Mouse (Mus musculus): ENCODE data around the gene Ndufs3. TPM values are rescaled to one million over a fixed set of nuclear protein-coding genes. Genes with fewer than 3 reads are reported as not detected.

The Ndufs3 gene
- total RNA-seq (2022), result 100 to 1,000 TPM; 308 to 467 (median 370) TPM

DNA sequence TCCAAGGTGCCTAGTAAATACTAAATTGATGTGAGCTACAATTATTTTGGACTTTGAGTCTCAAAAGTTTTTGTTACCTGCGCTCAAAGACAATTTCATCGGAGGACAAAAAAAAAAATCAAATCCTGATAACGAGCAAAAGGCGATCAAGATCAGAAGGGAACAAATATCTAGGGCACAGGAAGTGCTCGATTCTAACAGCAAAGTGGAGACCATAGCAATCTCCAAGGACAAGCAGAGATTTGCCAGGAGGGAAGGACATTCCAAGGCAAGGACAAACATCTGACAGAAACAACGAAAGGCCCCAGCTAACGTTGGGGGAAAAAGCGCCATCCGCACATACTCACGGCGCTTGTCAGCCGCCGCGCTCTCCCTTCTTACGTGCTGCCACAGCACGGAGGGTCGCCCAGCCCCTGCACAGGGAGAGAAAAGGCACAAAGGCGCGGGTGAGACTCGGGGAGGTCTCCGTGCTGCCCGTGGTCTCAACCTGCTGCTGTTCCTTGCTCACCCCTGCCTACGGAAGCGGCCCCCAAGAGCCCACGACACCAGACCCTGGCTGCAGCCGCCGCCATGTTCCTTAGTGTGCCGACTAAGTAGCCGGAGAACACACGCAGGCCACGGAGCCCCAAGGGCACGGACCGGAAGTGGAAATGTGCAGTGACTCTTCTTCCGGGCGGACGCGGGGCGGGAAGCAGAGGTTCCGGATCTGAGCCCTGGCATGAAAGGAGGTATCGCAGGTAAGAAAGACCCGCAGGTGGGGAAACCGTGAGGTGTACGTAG lies at the start of gene Ndufs3, which contains the start of gene Kbtbd4:
Gene Ndufs3 (minus strand): TSS at position 752 of the 780 bp plus-strand sequence.
Gene Kbtbd4 (plus strand): TSS at position 665 of the 780 bp plus-strand sequence.
- DNase-seq, result peak; percentile 78

- DNase-seq, result no peak
Observed at GRCm38 (mm10) chr2:90953461-90953860, 48.8 kb upstream of the Ndufs3 start.

DNA sequence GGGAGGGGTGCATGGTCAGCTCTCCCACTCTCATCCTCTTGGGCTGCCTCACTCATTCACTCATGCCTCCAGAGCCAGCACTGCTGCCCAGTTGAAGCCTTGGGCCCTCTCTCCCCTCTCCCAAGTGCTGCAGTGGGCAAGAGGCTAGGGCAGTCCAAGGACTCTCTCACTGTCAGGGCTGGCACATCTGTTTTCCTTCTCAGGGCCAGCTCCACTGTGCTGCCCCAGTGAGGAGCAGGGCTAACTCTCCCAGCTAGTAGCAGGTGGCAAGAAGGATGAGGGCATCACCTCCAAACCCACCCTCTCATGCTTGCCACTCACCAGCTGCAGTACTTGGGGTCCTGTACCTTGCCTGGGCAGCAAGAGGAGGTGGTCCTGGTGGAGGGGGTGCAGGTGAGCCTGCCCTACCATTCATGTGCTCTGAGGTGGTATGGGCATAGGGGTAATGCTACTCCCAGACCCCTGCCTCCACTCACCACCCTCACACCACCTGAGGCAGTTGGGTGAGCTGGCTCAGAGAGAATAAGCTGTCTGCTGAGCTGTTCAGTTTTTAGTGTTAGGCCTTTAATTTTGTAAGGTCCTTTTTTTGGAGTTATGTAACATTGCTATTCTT lies 46.1 kb upstream of the Ndufs3 start:
- DNase-seq, result peak; percentile 34

GRCm38 (mm10) chr2:90950149-90950548 lies 45.5 kb upstream of the Ndufs3 start:
- no peak for DNase-seq

- no peak for DNase-seq
Observed at GRCm38 (mm10) chr2:90941744-90942143, 37.1 kb upstream of the Ndufs3 start.

DNA sequence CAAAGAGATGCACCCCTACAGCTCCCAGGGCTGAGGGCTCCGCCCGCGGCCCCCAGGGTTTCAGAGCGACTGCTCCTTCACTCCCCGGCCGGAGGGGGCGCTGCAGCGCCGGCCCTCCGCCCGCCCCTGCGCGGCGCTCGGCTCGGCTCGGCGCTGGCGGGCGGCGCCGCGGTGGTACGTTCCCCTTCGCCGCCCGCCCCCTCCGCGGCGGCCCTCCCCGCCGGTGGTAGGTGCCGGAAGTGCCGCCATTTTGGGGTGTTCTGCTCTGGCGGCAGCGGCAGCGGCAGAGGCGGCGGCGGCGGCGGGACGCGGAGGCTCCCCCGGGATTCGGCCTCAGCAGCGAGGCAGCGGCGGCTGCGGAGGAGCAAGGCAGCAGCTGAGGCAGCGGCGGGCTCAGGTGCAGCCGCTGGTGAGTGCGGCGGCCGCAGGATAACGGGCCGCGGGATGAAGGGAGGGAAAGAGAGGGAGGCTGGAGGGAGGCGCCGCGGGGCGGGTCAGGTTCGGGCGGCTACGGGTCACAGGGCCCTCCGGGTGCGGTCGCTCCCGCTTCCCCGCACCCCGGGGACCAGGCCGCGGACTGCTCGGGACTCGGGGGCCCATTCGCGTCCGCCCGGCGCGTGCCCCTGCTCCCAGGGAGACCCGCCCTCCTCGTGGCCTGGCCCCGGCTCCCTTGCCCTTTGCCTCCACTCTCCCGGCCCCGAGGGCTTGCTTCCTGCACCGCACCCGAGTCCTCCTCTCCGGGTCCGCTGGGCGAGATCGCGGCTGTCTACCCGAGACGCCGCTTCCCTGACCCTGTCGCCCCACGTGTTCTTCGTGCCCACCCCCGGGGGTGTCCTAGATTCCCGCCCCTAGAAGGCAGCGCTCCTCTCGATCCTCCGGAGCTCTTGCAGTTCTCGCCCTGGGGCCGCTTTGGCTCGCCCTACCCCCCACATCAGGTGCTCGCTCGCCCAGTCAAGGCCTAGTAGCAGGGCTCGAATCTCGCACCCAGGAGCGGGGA lies 35.9 kb upstream of the Ndufs3 start, which contains the start of gene Celf1:
Gene Celf1 (plus strand): TSS at position 150 of the 997 bp plus-strand sequence.
- peak; percentile 62 for DNase-seq

DNA sequence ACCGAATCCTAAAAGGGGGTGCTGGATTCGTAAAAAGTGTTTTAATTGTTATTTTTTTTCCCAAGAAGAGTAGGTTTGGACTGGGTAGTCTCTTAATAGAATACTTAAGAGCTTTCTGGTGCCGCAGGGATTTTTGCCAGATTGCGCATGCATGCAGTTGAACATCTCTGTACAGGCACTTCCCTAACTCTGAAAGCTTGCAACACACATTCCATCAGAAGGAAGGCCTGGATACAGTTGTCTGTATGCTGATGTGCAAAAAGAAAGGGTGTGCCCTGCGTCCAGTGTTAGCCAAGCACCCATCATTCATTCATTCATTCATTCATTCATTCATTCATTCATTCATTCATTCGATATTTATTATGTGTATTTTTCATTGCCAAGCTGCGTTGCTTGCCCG lies 35.1 kb upstream of the Ndufs3 start:
- no peak for DNase-seq

- DNase-seq, result no peak
Observed at GRCm38 (mm10) chr2:90938362-90938761, 33.7 kb upstream of the Ndufs3 start.

DNA sequence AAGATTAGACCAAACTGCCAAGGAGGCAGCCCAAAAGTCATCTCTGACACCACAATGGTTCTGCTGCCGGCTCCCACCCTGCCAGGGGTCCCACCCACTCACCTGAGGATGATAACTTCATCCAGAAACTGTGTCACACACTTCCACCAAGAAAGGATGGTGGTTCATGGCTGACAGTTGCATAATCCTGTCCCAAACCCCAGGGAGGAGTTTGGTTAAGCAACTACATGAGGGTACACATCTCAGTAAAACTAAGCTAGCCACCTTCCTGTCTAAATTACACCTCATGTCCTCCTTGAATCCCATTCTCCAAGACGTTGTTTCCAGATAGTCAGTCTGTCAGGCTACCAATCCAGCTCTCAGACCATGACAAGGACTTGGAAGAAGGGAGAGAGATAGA lies 27.6 kb upstream of the Ndufs3 start:
- no peak for DNase-seq

GRCm38 (mm10) chr2:90931829-90932228 lies 27.2 kb upstream of the Ndufs3 start:
- DNase-seq, result no peak

DNA sequence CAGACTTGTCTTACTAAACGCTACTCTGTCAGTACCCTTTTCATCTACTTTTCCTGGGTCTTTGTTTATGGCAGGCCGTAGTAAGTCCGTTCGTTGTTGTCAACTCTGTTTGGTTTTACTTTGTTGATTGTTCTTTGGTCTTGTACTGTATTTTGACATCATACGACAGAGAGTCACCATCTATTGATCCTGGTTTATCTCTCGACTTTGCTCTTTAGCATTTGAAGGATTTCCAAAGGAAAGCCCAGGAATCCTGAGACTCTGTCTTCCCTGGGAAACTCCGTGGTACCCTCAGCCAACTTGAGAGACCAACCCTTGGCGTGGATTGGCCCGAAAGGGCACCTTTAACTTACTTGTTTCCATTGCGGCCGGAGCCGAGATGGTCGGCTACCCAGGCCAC lies 23.9 kb upstream of the Ndufs3 start:
- no peak for DNase-seq

- DNase-seq, result no peak
Observed at GRCm38 (mm10) chr2:90922636-90923035, 18.0 kb upstream of the Ndufs3 start.

- no peak for DNase-seq
Observed at GRCm38 (mm10) chr2:90921178-90921577, 16.6 kb upstream of the Ndufs3 start.

- DNase-seq, result peak; percentile 43
Observed at GRCm38 (mm10) chr2:90917999-90918698, 13.5 kb upstream of the Ndufs3 start.

- DNase-seq, result peak; percentile 53
Observed at GRCm38 (mm10) chr2:90917233-90917998, 12.8 kb upstream of the Ndufs3 start.

- DNase-seq, result no peak
Observed at GRCm38 (mm10) chr2:90916560-90917232, 12.1 kb upstream of the Ndufs3 start.

DNA sequence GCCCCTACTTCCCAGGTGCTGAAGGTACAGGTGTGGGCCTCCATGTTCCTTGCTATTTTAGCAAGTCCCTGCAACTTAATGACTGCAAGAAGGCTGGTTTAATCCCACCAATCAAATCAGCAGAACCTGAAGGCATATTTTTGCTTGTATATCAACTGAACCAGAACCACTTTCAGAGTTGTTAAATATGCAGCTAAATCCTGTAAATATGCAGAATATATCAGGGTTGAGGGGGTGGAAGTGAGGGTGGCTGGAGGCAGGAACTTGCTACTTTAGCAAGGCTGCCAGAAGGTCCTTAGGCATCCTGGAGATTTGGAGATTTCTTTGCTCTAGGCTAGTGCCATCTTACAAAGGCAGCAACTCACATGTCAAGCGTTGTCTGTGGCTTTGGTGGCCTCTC lies 10.9 kb upstream of the Ndufs3 start:
- no peak for DNase-seq

DNA sequence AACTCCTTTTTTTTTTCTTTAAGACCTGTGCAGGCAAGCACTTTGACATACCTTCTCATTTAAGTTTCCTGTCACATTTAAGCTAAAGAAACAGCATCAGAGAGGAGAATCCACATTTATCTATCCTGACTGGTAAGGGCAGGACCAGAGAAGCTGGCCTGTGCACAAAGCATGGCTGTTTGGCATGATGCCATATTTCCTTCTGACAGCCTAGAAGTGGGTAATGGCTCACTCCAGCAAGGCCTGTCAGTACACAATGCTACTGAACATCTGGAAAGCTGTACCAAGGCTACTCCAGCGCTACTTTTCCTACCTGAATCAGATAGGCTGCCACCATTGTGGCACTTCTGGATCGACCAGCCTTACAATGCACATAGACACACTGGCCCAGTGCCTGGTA lies 9.0 kb upstream of the Ndufs3 start:
- DNase-seq, result peak; percentile 44

GRCm38 (mm10) chr2:90911668-90912067 lies 7.0 kb upstream of the Ndufs3 start:
- no peak for DNase-seq

DNA sequence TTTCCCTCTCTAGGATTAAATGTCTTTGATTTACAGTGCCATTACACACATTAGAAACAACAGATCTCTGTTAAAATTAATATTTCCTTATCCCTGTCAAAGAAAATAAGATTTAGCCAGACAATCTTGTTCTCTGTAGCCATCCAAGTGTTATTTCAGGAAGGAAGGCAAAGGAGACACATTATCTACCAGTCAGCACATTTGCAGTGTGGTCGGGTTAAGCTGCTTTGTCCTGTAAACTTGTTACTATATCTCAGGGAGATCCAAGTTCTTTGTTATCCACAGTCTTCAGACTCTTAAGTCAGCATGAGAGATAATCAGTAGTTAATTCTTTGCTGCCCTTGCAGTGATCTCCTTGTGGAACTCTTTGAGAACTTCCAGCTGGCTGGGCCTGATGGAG lies 6.2 kb upstream of the Ndufs3 start:
- no peak for DNase-seq

- no peak for DNase-seq
Observed at GRCm38 (mm10) chr2:90906721-90907120, 2.1 kb upstream of the Ndufs3 start.

Data from adrenal gland, adult 8-10 months (tissue).